Mouse (Mus musculus): ENCODE results near the gene Nrp2.

Gene Nrp2

DNA sequence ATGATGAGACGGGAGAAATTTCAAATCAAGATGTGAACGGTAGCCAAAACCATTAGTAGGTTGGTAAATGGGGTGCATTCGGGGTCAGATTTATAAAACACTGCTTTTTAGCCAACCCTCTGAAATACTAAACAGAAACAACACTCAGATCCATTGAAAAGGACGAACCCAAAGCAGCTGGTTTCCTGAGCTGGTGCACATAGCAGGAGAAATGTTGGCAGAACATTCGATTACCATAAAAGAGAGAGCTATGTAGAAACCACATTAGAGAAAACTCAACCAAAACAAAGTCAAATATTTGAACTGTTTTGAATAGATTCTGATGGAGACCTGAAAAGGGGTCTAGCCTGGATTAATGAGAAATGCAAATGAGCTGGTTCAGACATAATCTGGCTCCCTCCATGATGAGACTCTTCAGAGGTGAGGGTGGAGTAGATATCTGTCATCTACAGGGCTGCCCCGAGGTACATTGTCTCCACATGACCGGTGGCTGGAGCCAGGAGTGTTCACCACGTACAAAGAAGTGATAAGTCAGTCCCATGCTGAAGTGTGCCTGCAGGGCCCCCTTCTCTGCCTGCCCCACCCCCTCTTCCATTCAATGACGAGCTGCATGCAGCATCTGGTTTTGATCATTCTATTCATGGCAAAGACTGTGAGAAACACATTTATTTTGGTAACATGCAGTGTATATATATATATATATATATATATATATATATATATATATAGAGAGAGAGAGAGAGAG is 156.6 kb downstream of the Nrp2 start:
- no peak for DNase-seq (ENCODE audit: low read depth, low spot score)

DNA sequence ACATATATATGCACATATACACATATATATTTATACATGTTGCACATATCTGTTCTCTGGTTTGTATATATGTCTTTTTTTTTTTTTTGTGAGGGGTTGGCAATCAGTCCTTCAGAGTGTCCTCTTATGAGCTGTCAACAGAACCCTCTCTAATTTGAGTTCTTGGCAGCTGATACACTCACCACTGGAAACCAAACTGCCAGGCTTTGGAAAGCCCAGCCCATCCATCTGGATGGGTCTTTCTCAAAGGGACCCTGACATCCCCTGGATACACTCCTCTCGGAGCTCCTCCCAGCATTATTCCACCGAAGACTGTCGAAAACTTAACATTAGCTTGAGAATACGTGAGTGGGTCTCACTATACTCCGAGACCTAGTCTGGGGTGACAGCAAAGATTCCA is 157.2 kb downstream of the Nrp2 start:
- DNase-seq (ENCODE audit: low read depth, low spot score) = no peak

GRCm38 (mm10) chr1:62860788-62861187 is 157.7 kb downstream of the Nrp2 start:
- DNase-seq (ENCODE audit: low read depth, low spot score) = no peak

All from c-Kit-negative CD71-positive TER-119-positive erythroid progenitor cells, embryonic 14.5 days (primary cell).